Mouse (Mus musculus): ENCODE measurements around the gene Tmem51. TPM values are rescaled to one million over a fixed set of nuclear protein-coding genes. Genes with fewer than 3 reads are reported as not detected.
"Not testable (repeated sequence)": the region's sequence is repeated elsewhere in the genome, so short reads cannot be mapped to it uniquely, and the experiment has no call there.

The Tmem51 gene
- total RNA-seq, 1 experiment from 2014 or later = 2.3 TPM

- ATAC-seq (ENCODE audit: extremely low read depth, insufficient number of reproducible peaks, low FRiP score, poor library complexity, severe bottlenecking) = no peak
These were observed 21.0 kb downstream of the Tmem51 start for GRCm38 (mm10) chr4:142063057-142063534.

- ATAC-seq (ENCODE audit: extremely low read depth, insufficient number of reproducible peaks, low FRiP score, poor library complexity, severe bottlenecking) = no peak
These were observed 22.4 kb downstream of the Tmem51 start for GRCm38 (mm10) chr4:142061485-142062240.

- ATAC-seq (ENCODE audit: extremely low read depth, insufficient number of reproducible peaks, low FRiP score, poor library complexity, severe bottlenecking) = no peak
These were observed 23.4 kb downstream of the Tmem51 start for GRCm38 (mm10) chr4:142060455-142061378.

- ATAC-seq (ENCODE audit: extremely low read depth, insufficient number of reproducible peaks, low FRiP score, poor library complexity, severe bottlenecking) = no peak
These were observed 24.3 kb downstream of the Tmem51 start for GRCm38 (mm10) chr4:142059841-142060193.

- no peak for ATAC-seq (ENCODE audit: extremely low read depth, insufficient number of reproducible peaks, low FRiP score, poor library complexity, severe bottlenecking)
These were observed 24.8 kb downstream of the Tmem51 start for GRCm38 (mm10) chr4:142059113-142059840.

GRCm38 (mm10) chr4:142057529-142058216, 26.4 kb downstream of the Tmem51 start:
- ATAC-seq (ENCODE audit: extremely low read depth, insufficient number of reproducible peaks, low FRiP score, poor library complexity, severe bottlenecking) = no peak

- ATAC-seq (ENCODE audit: extremely low read depth, insufficient number of reproducible peaks, low FRiP score, poor library complexity, severe bottlenecking) = no peak
These were observed 28.5 kb downstream of the Tmem51 start for GRCm38 (mm10) chr4:142055600-142055999.

GRCm38 (mm10) chr4:142054580-142054979, 29.5 kb downstream of the Tmem51 start:
- no peak for ATAC-seq (ENCODE audit: extremely low read depth, insufficient number of reproducible peaks, low FRiP score, poor library complexity, severe bottlenecking)

GRCm38 (mm10) chr4:142053661-142054448, 30.2 kb downstream of the Tmem51 start:
- no peak for ATAC-seq (ENCODE audit: extremely low read depth, insufficient number of reproducible peaks, low FRiP score, poor library complexity, severe bottlenecking)

- ATAC-seq (ENCODE audit: extremely low read depth, insufficient number of reproducible peaks, low FRiP score, poor library complexity, severe bottlenecking) = no peak
These were observed 30.8 kb downstream of the Tmem51 start for GRCm38 (mm10) chr4:142053261-142053660.

- ATAC-seq (ENCODE audit: extremely low read depth, insufficient number of reproducible peaks, low FRiP score, poor library complexity, severe bottlenecking) = no peak
These were observed 31.5 kb downstream of the Tmem51 start for GRCm38 (mm10) chr4:142052391-142053132.

GRCm38 (mm10) chr4:142051883-142052282, 32.2 kb downstream of the Tmem51 start:
- ATAC-seq (ENCODE audit: extremely low read depth, insufficient number of reproducible peaks, low FRiP score, poor library complexity, severe bottlenecking) = not testable (repeated sequence)

GRCm38 (mm10) chr4:142049963-142050362, 34.1 kb downstream of the Tmem51 start:
- ATAC-seq (ENCODE audit: extremely low read depth, insufficient number of reproducible peaks, low FRiP score, poor library complexity, severe bottlenecking) = no peak

GRCm38 (mm10) chr4:142048391-142048790, 35.7 kb downstream of the Tmem51 start:
- ATAC-seq (ENCODE audit: extremely low read depth, insufficient number of reproducible peaks, low FRiP score, poor library complexity, severe bottlenecking) = no peak

- ATAC-seq (ENCODE audit: extremely low read depth, insufficient number of reproducible peaks, low FRiP score, poor library complexity, severe bottlenecking) = no peak
These were observed 37.1 kb downstream of the Tmem51 start for GRCm38 (mm10) chr4:142047005-142047404.

GRCm38 (mm10) chr4:142046496-142046895, 37.6 kb downstream of the Tmem51 start:
- no peak for ATAC-seq (ENCODE audit: extremely low read depth, insufficient number of reproducible peaks, low FRiP score, poor library complexity, severe bottlenecking)

- no peak for ATAC-seq (ENCODE audit: extremely low read depth, insufficient number of reproducible peaks, low FRiP score, poor library complexity, severe bottlenecking)
These were observed 38.4 kb downstream of the Tmem51 start for GRCm38 (mm10) chr4:142045595-142046163.

All from neutrophil, adult 5-6 weeks (primary cell).